Mouse (Mus musculus) spleen, adult 10 weeks (tissue): ENCODE measurements around the gene Scgb1b11. TPM values are rescaled to one million over a fixed set of nuclear protein-coding genes. Genes with fewer than 3 reads are reported as not detected.

ENCODE experiments used
- polyA plus RNA-seq: library from polyadenylated mRNA; stranded (reverse); fragments of 350-450 nt; fragmentation: Illumina TruSeq; extraction: RNeasy Lipid Tissue Mini Kit (QIAGEN cat#74804); gene quantifications from one replicate; pipeline ENCODE4 v1.2.3, GENCODE M21; 2015; ENCODE audit warnings: low replicate concordance; ENCODE audit not compliant: insufficient read depth

The Scgb1b11 gene
- polyA plus RNA-seq: not detected

DNA sequence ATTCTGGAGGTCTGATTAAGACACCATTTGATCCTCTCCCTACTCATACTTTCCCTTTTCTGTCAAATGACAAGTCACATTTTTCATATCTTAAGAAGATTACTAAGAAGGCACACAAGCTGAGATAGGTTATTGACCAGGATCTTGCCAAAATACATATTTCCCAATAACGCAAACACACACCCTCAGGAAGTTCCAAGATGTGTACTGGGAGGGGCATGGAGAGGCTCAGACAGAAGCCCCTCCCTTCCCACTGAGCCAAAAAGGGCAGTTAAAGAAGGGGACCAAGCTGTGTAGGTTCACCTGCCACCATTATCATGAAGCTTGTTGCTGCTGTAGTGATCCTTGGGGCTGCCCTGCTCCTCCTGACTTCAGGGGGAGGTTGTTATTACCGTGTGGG is at the start of gene Scgb1b11:
Scgb1b11 (plus strand) TSS at position 301 of the 400 bp plus-strand sequence.

GRCm38 (mm10) chr7:32211045-32211444 is 11.6 kb upstream of the Scgb1b11 start, which contains the start of gene Scgb2b11:
Gene Scgb2b11 (minus strand): TSS chr7:32211145.

Other genes with a start within 250 kb of the Scgb1b11 start
- gene Scgb1b10, start 122.0 kb upstream of the Scgb1b11 start, polyA plus RNA-seq: not detected
- gene Scgb2b11, start 11.7 kb upstream of the Scgb1b11 start, polyA plus RNA-seq: not detected
- gene Scgb2b12, start 104.4 kb downstream of the Scgb1b11 start, polyA plus RNA-seq: not detected
- not detected for gene Scgb1b12, start 111.3 kb downstream of the Scgb1b11 start, polyA plus RNA-seq
- not detected for gene Scgb1b29, start 218.7 kb downstream of the Scgb1b11 start, polyA plus RNA-seq